Mouse (Mus musculus) kidney, embryonic 16.5 days (tissue): ENCODE measurements at regions not wholly inside any gene's neighbourhood (a gene's known extent, or its start where the extent isn't known, plus 50 kb on each side); places are given as distances from the start of the nearest gene placed in this dataset.

ENCODE experiments used
- ATAC-seq: fragments of 200-750 bp; cut with Nextera tagmentation; 2 replicates; pipeline ENCODE4 v1.8.0; 2017; ENCODE audit warnings: moderate TSS enrichment; ENCODE audit not compliant: low FRiP score, low TSS enrichment
- H3K27ac ChIP-seq: fragments of 300-500 bp; sonication (generic); 2 replicates; pipeline ENCODE4 v1.5.1; 2014; ENCODE audit warnings: low read length
- H3K27me3 ChIP-seq: fragments of 300-500 bp; sonication (generic); 2 replicates; pipeline ENCODE4 v1.6.1; 2014; ENCODE audit warnings: low read length, control low read depth, mixed read lengths; ENCODE audit not compliant: insufficient read depth
- H3K36me3 ChIP-seq: fragments of 300-500 bp; sonication (generic); 2 replicates; pipeline ENCODE4 v1.6.1; 2014; ENCODE audit warnings: low read length, control low read depth, mixed read lengths; ENCODE audit not compliant: insufficient read depth
- H3K4me1 ChIP-seq: fragments of 300-500 bp; sonication (generic); 2 replicates; pipeline ENCODE4 v1.6.1; 2014; ENCODE audit warnings: low read length, control low read depth, mixed read lengths; ENCODE audit not compliant: insufficient read depth
- H3K4me2 ChIP-seq: fragments of 300-500 bp; sonication (generic); replicated peaks from 2 replicates; pipeline ENCODE4 v1.6.1; 2014; ENCODE audit warnings: low read depth, low read length
- H3K4me3 ChIP-seq: fragments of 300-500 bp; sonication (generic); 2 replicates; pipeline ENCODE4 v1.5.1; 2014; ENCODE audit warnings: mild to moderate bottlenecking, low read length
- H3K9ac ChIP-seq: fragments of 300-500 bp; sonication (generic); replicated peaks from 2 replicates; pipeline ENCODE4 v1.6.1; 2014; ENCODE audit warnings: low read length
- H3K9me3 ChIP-seq: fragments of 300-500 bp; sonication (generic); 2 replicates; pipeline ENCODE4 v1.6.1; 2016; ENCODE audit warnings: low read length, control low read depth
- WGBS: fragments of 180-500 bp; shearing (Covaris S2); extraction: QIAGEN DNeasy Blood & Tissue Kit; methylation state at CpG from one replicate; pipeline ENCODE4 v1.1.7; 2014; 5-methylcytosine and 5-hydroxymethylcytosine counted together

DNA sequence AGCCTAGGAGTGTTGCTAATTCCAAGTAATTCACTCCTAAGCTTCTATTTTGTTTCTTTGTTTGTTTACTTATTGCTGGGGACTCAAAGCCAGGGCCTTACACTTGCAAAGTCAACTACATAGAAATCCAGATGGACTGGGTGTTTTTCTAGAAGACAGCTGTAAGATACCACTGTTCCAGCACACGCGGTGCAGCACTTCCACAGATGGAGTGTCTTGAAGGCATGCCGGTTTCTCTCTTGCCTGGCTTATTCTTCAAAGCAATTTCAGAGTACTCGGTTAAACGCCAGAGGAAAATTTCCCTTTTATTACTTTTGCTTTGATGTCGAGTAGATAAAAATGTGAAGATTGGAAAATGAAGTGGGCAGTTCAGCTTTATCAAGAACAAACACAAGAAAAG, 477.4 kb downstream of the Etv1 start:
- no peak for ATAC-seq
- no peaks in the 10 kb centered on the region for H3K9me3 ChIP-seq
- 57% methylated on average over 6 of the region's 6 CpGs for WGBS
- no peaks in the 10 kb centered on the region for H3K4me1 ChIP-seq
- no peak overlapping the region for H3K4me2 ChIP-seq
- no peak overlapping the region for H3K4me3 ChIP-seq
- no peak overlapping the region for H3K27ac ChIP-seq
- no peaks in the 10 kb centered on the region for H3K27me3 ChIP-seq
- no peaks in the 10 kb centered on the region for H3K36me3 ChIP-seq
- H3K9ac ChIP-seq: no peak overlapping the region

DNA sequence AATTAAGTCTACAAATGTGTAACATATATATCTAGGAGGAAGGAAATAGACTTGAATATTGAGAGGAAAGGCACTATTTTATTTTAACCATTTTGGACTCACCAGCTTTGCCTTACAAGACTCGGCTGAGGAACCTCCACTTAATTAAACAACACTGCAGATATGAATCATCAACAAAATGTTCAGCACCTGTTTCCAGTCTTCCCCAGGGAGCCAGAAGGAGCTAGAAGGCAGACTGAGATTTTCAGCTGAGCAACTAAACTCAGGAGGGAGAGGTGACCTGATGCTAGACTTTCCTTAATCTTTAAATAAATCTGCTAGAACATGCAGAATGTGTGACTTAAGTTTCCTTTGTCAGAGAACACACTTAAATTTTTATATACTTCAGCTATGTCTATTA, 478.4 kb downstream of the Etv1 start:
- H3K36me3 ChIP-seq: no peaks in the 10 kb centered on the region
- no peak overlapping the region for H3K4me2 ChIP-seq
- no peaks in the 10 kb centered on the region for H3K4me1 ChIP-seq
- no peak overlapping the region for H3K27ac ChIP-seq
- no peak for ATAC-seq
- no peaks in the 10 kb centered on the region for H3K9me3 ChIP-seq
- no peak overlapping the region for H3K4me3 ChIP-seq
- WGBS: 55% methylated on average over 1 of the region's 1 CpGs
- H3K9ac ChIP-seq: no peak overlapping the region
- no peaks in the 10 kb centered on the region for H3K27me3 ChIP-seq

DNA sequence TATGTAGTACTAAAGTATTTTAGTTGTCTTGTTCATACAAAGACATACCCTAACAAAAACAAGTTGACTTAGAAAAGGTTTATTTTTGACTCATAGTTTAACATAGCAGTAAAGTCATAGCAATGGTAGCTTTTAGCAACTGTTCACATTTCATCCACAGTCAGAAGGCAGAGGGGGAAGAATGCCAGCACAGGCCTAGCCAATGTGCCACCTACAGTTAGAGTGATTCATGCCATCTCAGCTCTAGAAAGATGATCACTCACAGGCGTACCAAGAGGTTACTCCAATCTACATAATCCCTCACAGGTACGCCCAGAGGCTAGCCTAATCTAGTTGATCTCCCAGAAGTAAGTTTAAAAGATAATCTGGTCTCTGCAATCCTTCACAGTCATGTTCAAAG, 510.5 kb downstream of the Etv1 start:
- Histone ChIP-seq H3K36me3 (no peaks in the 10 kb centered on the region), H3K27me3 (no peaks in the 10 kb centered on the region), H3K9ac (no peak overlapping the region), H3K4me3 (no peak overlapping the region), H3K9me3 (no peaks in the 10 kb centered on the region), H3K27ac (no peak overlapping the region), H3K4me2 (no peak overlapping the region), H3K4me1 (no peaks in the 10 kb centered on the region)
- WGBS: 80% methylated on average over 2 of the region's 2 CpGs
- no peak for ATAC-seq

DNA sequence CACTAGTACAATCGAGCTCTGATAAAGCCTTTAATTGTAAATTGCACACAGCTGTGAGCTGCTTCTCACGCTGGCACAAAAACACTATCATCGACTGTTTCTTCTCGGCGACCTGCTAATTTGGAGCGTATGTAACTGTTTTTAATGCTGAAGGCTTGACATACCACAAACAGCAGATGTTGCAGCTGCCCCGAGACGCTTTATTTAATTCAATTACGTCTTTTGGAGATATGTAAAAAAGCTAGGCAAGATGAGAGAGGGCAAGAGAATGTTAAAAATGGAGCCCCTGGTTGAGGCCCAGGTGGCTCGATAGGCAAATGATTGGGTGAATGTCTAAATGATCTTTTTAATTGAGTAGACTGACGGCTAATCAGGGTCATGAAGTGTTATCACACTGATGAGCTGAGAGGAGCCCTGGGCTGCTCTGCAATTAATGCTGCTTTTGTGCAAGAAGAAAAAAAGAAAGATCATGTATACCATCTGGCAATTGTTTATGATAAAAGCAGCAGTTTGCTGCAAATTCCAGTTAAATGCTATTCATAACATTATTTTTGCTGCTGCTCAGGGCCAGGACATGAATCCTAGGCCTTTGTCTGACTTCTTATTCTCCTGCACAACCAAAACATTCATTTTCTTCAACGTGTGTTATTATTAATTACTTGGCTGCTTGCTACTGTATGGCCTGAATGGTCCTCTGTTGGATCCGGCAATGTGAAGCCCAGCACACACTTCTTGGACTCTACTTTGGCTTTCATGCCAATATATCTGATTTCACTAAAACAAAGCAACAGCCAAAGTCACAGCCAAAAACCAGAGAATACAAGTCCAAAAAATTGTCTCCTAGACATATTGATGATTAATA, 522.4 kb downstream of the Etv1 start:
- H3K4me3 ChIP-seq: no peak overlapping the region
- no peaks in the 10 kb centered on the region for H3K9me3 ChIP-seq
- no peaks in the 10 kb centered on the region for H3K36me3 ChIP-seq
- no peak overlapping the region for H3K9ac ChIP-seq
- H3K4me2 ChIP-seq: no peak overlapping the region
- H3K27ac ChIP-seq: no peak overlapping the region
- 75% methylated on average over 13 of the region's 13 CpGs for WGBS
- H3K4me1 ChIP-seq: no peaks in the 10 kb centered on the region
- no peaks in the 10 kb centered on the region for H3K27me3 ChIP-seq
- ATAC-seq: no peak

DNA sequence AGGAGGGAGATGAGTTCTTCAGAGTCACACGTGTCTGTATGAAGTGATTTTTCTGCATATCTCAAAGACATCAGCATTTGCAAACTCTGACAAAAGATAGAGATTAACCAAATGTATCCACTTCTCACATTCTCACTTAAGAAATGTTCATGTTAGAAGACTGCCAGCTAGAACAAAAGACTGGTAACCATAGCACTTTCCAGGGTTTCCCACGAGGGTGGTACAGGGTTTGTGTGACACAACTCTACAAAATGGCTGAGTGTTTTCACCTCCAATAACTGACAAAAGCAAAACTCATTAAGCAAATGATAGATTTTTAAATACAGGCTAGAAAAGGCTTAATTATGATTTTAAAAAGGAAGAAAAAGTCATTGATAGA, 523.0 kb downstream of the Etv1 start:
- H3K27ac ChIP-seq: no peak overlapping the region
- H3K9ac ChIP-seq: no peak overlapping the region
- no peaks in the 10 kb centered on the region for H3K4me1 ChIP-seq
- H3K27me3 ChIP-seq: no peaks in the 10 kb centered on the region
- no peaks in the 10 kb centered on the region for H3K36me3 ChIP-seq
- no peak overlapping the region for H3K4me3 ChIP-seq
- no peak overlapping the region for H3K4me2 ChIP-seq
- ATAC-seq: no peak
- WGBS: 73% methylated on average over 2 of the region's 2 CpGs
- no peaks in the 10 kb centered on the region for H3K9me3 ChIP-seq

DNA sequence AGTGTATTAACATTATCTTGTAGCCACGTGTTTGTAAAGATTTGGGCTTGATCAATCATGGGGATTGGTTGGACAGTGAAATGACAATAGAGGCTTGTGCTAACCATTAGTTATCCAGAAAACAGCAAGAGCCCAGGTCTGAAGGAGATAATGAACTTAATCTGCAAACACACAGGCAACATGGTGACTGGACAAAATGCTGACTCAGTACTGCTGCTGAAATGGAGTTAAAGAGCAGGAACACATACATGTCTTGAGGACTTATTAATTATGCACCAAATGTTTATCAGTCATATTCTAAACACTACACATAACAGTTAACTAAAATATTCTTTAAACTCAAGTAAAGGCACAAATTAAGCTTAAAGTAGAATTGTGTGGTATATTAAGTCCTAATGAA, 528.6 kb downstream of the Etv1 start:
- Histone ChIP-seq H3K4me3 (no peak overlapping the region), H3K4me2 (no peak overlapping the region), H3K9ac (no peak overlapping the region), H3K4me1 (no peaks in the 10 kb centered on the region), H3K27ac (no peak overlapping the region), H3K9me3 (no peaks in the 10 kb centered on the region), H3K27me3 (no peaks in the 10 kb centered on the region), H3K36me3 (no peaks in the 10 kb centered on the region)
- WGBS: 81% methylated on average over 1 of the region's 1 CpGs
- ATAC-seq: no peak

DNA sequence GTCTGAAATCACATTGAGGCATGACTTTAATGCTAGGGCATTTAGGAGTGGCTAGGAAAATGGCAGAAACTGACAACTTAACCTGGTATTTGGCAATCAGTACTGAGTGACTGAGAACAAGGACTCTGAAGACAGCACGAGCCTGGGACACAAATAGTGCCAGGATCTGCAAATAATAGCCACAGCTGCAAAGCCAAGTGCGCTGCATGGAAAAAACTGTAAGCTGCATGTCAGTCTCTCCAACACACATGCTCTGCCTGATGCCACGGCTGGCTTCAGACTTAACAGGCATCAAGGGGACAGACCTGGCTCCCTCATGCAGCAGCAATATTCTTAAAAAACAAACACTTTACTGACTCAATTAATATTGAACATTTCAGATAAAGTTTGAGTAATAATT, 530.7 kb downstream of the Etv1 start:
- no peaks in the 10 kb centered on the region for H3K9me3 ChIP-seq
- H3K4me1 ChIP-seq: no peaks in the 10 kb centered on the region
- no peak overlapping the region for H3K4me3 ChIP-seq
- H3K27ac ChIP-seq: no peak overlapping the region
- 79% methylated on average over 3 of the region's 3 CpGs for WGBS
- no peak for ATAC-seq
- H3K9ac ChIP-seq: no peak overlapping the region
- H3K27me3 ChIP-seq: no peaks in the 10 kb centered on the region
- no peak overlapping the region for H3K4me2 ChIP-seq
- no peaks in the 10 kb centered on the region for H3K36me3 ChIP-seq

DNA sequence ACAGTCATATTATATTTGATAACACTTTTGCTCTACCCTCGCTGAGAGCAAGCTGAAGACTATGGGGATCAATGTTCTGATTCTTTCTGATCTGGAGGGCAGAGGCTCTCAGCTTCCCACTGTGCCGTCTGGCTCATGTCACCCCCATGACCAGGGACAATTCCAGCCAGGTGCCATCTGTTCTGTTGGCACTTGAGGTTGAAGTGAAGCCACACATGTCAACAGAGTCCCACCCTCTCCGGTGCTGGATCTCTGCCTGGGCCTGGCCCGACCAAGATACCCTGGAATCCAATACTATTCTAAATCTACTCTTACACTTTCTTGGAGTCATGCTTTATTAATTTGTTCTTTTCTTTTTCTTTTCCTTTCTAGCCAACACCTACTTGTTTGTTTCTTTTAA, 538.0 kb downstream of the Etv1 start:
- WGBS: 81% methylated on average over 4 of the region's 4 CpGs
- no peak overlapping the region for H3K27ac ChIP-seq
- no peak for ATAC-seq

DNA sequence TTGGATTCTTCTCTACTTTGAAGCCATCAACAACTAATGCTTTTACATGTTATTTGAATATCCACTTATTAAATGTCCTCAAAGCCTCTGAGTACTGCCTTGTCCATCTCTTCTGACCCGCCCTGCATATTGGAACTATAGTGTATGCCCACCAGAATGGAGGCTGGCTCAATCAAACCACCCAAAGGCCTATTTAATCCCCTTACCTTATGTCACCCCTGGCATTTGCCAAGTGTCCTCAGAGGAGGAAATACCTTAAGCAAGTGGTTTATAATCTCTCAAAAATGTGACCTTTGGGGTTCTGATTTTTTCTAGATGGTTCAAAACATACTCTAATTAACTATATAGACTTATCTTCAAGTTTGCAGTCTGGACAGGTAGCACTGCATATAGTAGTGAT, 542.3 kb downstream of the Etv1 start:
- H3K27ac ChIP-seq: no peak overlapping the region
- no peak overlapping the region for H3K4me3 ChIP-seq
- WGBS: 77% methylated on average over 1 of the region's 1 CpGs

More for the DNA sequence above, 538.0 kb downstream of the Etv1 start:
- no peaks in the 10 kb centered on the region for H3K27me3 ChIP-seq
- no peaks in the 10 kb centered on the region for H3K36me3 ChIP-seq
- no peak overlapping the region for H3K4me3 ChIP-seq
- H3K9ac ChIP-seq: no peak overlapping the region
- H3K9me3 ChIP-seq: no peaks in the 10 kb centered on the region
- H3K4me2 ChIP-seq: no peak overlapping the region
- no peaks in the 10 kb centered on the region for H3K4me1 ChIP-seq

DNA sequence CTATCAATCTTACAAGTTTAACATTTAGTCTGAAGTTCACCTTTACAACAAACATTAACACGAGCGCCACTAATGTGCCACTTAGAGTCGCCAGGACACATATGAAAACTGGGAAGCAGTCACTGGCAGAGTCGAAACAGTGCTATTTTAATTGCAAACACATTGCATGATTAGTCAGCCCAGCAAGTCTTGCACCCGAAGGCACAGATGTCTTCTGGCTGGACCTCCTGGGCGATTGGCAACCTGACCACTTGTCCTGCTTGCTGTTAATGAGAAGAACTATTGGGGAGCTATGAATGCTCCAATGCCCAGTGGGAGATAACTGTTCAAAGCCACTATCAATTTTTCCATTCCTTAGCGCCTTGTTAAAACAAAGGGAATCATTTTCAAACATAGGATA, 547.0 kb downstream of the Etv1 start:
- no peak overlapping the region for H3K4me2 ChIP-seq
- ATAC-seq: no peak
- 80% methylated on average over 7 of the region's 7 CpGs for WGBS

More for the DNA sequence above, 542.3 kb downstream of the Etv1 start:
- Histone ChIP-seq H3K36me3 (no peaks in the 10 kb centered on the region), H3K9ac (no peak overlapping the region), H3K9me3 (no peaks in the 10 kb centered on the region), H3K4me2 (no peak overlapping the region), H3K27me3 (no peaks in the 10 kb centered on the region), H3K4me1 (no peaks in the 10 kb centered on the region)
- ATAC-seq: no peak

More for the DNA sequence above, 547.0 kb downstream of the Etv1 start:
- Histone ChIP-seq H3K4me3 (no peak overlapping the region), H3K36me3 (no peaks in the 10 kb centered on the region), H3K4me1 (no peaks in the 10 kb centered on the region), H3K27me3 (no peaks in the 10 kb centered on the region), H3K27ac (no peak overlapping the region), H3K9ac (no peak overlapping the region), H3K9me3 (no peaks in the 10 kb centered on the region)
